Mouse (Mus musculus) heart, embryonic 14.5 days (tissue): Measurements from ENCODE around the gene Hist1h2ab. TPM values are rescaled to one million over a fixed set of nuclear protein-coding genes. Genes with fewer than 3 reads are reported as not detected.
"Not testable (repeated sequence)": the region's sequence is repeated elsewhere in the genome, so short reads cannot be mapped to it uniquely, and the experiment has no call there.

ENCODE experiments used
- ATAC-seq: fragments of 200-750 bp; cut with Nextera tagmentation; 2 replicates; pipeline ENCODE4 v1.8.0; 2017; ENCODE audit warnings: low read depth, moderate TSS enrichment; ENCODE audit not compliant: insufficient number of reproducible peaks, insufficient read depth, low FRiP score
- H3K27ac ChIP-seq, 2 experiments: fragments of 200-500 bp in 1 of 2; fragments of 300-500 bp in 1 of 2; sonication (generic) in 1 of 2; replicated peaks in 1 of 2; 2 replicates each; pipeline ENCODE4 v1.5.1; 2012 to 2014; ENCODE audit warnings: low read depth in 2 of 2, low read length in 2 of 2, control low read depth in 1 of 2, mild to moderate bottlenecking in 1 of 2, mixed read lengths in 1 of 2; ENCODE audit not compliant: control insufficient read depth in 1 of 2, insufficient read depth in 1 of 2
- H3K27me3 ChIP-seq: fragments of 300-500 bp; sonication (generic); 2 replicates; pipeline ENCODE4 v1.6.1; 2014; ENCODE audit warnings: mild to moderate bottlenecking, low read length, control low read depth; ENCODE audit not compliant: control insufficient read depth, insufficient read depth
- H3K36me3 ChIP-seq: fragments of 300-500 bp; sonication (generic); 2 replicates; pipeline ENCODE4 v1.6.1; 2014; ENCODE audit warnings: mild to moderate bottlenecking, control low read depth, low read length, mixed read lengths; ENCODE audit not compliant: control insufficient read depth, insufficient read depth
- H3K4me1 ChIP-seq, 2 experiments: fragments of 200-500 bp in 1 of 2; fragments of 300-500 bp in 1 of 2; sonication (generic) in 1 of 2; 2 replicates each; pipeline ENCODE4 v1.6.1; 2012 to 2014; ENCODE audit warnings: low read length in 2 of 2, control low read depth in 1 of 2, mixed read lengths in 1 of 2; ENCODE audit not compliant: control insufficient read depth in 2 of 2, insufficient read depth in 2 of 2
- H3K4me2 ChIP-seq: fragments of 300-500 bp; sonication (generic); 2 replicates; pipeline ENCODE4 v1.6.1; 2014; ENCODE audit warnings: mild to moderate bottlenecking, low read length
- H3K4me3 ChIP-seq, 2 experiments: fragments of 200-500 bp in 1 of 2; fragments of 300-500 bp in 1 of 2; sonication (generic) in 1 of 2; 2 replicates each; pipeline ENCODE4 v1.5.1; 2012 to 2014; ENCODE audit warnings: low read length in 2 of 2, mild to moderate bottlenecking in 2 of 2, control low read depth in 1 of 2, low read depth in 1 of 2, moderate library complexity in 1 of 2; ENCODE audit not compliant: control insufficient read depth in 1 of 2, insufficient read depth in 1 of 2
- H3K9ac ChIP-seq: fragments of 300-500 bp; sonication (generic); 2 replicates; pipeline ENCODE4 v1.6.1; 2014; ENCODE audit warnings: mild to moderate bottlenecking, low read length
- H3K9me3 ChIP-seq: fragments of 300-500 bp; sonication (generic); 2 replicates; pipeline ENCODE4 v1.6.1; 2016; ENCODE audit warnings: low read length, control low read depth; ENCODE audit not compliant: control insufficient read depth
- WGBS: fragments of 180-500 bp; shearing (Covaris S2); extraction: QIAGEN DNeasy Blood & Tissue Kit; methylation state at CpG from one replicate; pipeline ENCODE4 v1.1.7; 2014; 5-methylcytosine and 5-hydroxymethylcytosine counted together
- polyA plus RNA-seq: library from polyadenylated mRNA; unstranded; fragments of >200 nt; fragmentation: Nextera tagmentation; extraction: Ambion mirVana; gene quantifications from 2 replicates; pipeline ENCODE4 v1.2.1, GENCODE M21; 2014

Hist1h2ab gene
- polyA plus RNA-seq = 14.5 and 14.6 TPM in 2 replicates

- 0 out of 2 replicates have a peak, but pooled peaks have one; percentile 20 for ATAC-seq
- H3K36me3 ChIP-seq, H3K9me3 ChIP-seq, H3K27me3 ChIP-seq: not testable (repeated sequence)
- under 1% methylated on average over 29 of the region's 47 CpGs for WGBS
- Histone ChIP-seq H3K9ac (peak within 1 kb of the TSS; percentile 73), H3K4me3 (peak within 1 kb of the TSS; percentile 41 to 51), H3K4me2 (peak within 1 kb of the TSS; percentile 70), H3K27ac (peak within 1 kb of the TSS; percentile 93 to 94), H3K4me1 (peaks cover 0 to 21% of the 10 kb centered on the region in 2 experiments; a peak in 2 of 4 replicates)
Measured at GRCm38 (mm10) chr13:23750839-23751477, at the start of gene Hist1h2ab. Gene Hist1h2ab, plus strand, starts transcription at chr13:23751126.

GRCm38 (mm10) chr13:23702220-23702619 is 48.7 kb upstream of the Hist1h2ab start:
- no peaks in the 10 kb centered on the region for H3K9me3 ChIP-seq
- ATAC-seq = no peak
- 77% methylated on average over 4 of the region's 4 CpGs for WGBS

GRCm38 (mm10) chr13:23702801-23703200 is 48.1 kb upstream of the Hist1h2ab start:
- not testable (repeated sequence) for H3K36me3 ChIP-seq, H3K4me3 ChIP-seq, H3K27me3 ChIP-seq, ATAC-seq, H3K9ac ChIP-seq, H3K4me1 ChIP-seq, H3K27ac ChIP-seq, H3K4me2 ChIP-seq, H3K9me3 ChIP-seq
- 58% methylated on average over 2 of the region's 2 CpGs for WGBS

More at GRCm38 (mm10) chr13:23702220-23702619, 48.7 kb upstream of the Hist1h2ab start:
- H3K4me3 ChIP-seq = no peak overlapping the region
- no peak overlapping the region for H3K4me2 ChIP-seq
- no peaks in the 10 kb centered on the region for H3K36me3 ChIP-seq
- H3K9ac ChIP-seq = no peak overlapping the region
- no peaks in the 10 kb centered on the region for H3K27me3 ChIP-seq
- 0 out of 4 replicates have a peak, but pooled peaks cover 0 to 3% of the 10 kb centered on the region in 2 experiments for H3K4me1 ChIP-seq
- H3K27ac ChIP-seq = no peak overlapping the region

GRCm38 (mm10) chr13:23705751-23706356 is 45.1 kb upstream of the Hist1h2ab start:
- Histone ChIP-seq H3K9me3 (no peaks in the 10 kb centered on the region), H3K27ac (no peak overlapping the region), H3K4me1 (peaks cover 7 to 18% of the 10 kb centered on the region in 2 experiments), H3K36me3 (no peaks in the 10 kb centered on the region), H3K4me2 (no peak overlapping the region), H3K4me3 (no peak overlapping the region), H3K9ac (no peak overlapping the region), H3K27me3 (no peaks in the 10 kb centered on the region)
- no peak for ATAC-seq
- WGBS = 80% methylated on average over 7 of the region's 7 CpGs

GRCm38 (mm10) chr13:23706771-23707170 is 44.2 kb upstream of the Hist1h2ab start:
- Histone ChIP-seq H3K4me3 (no peak overlapping the region), H3K27me3 (no peaks in the 10 kb centered on the region), H3K9me3 (no peaks in the 10 kb centered on the region), H3K9ac (no peak overlapping the region), H3K36me3 (no peaks in the 10 kb centered on the region), H3K4me1 (peaks cover 7 to 15% of the 10 kb centered on the region in 2 experiments), H3K4me2 (no peak overlapping the region), H3K27ac (no peak overlapping the region)
- 92% methylated on average over 12 of the region's 12 CpGs for WGBS
- no peak for ATAC-seq

GRCm38 (mm10) chr13:23708041-23708440 is 42.9 kb upstream of the Hist1h2ab start:
- H3K27me3 ChIP-seq = no peaks in the 10 kb centered on the region
- WGBS = 76% methylated on average over 4 of the region's 4 CpGs
- H3K9ac ChIP-seq = no peak overlapping the region
- no peak overlapping the region for H3K4me2 ChIP-seq
- no peaks in the 10 kb centered on the region for H3K9me3 ChIP-seq
- peak overlapping the region; percentile 46 to 59 for H3K27ac ChIP-seq
- ATAC-seq = no peak
- peaks cover 7 to 15% of the 10 kb centered on the region in 2 experiments for H3K4me1 ChIP-seq
- no peaks in the 10 kb centered on the region for H3K36me3 ChIP-seq
- no peak overlapping the region for H3K4me3 ChIP-seq

- peak overlapping the region in 1 of 2 experiments; percentile 59; a peak in 2 of 4 replicates for H3K27ac ChIP-seq
- H3K4me2 ChIP-seq = no peak overlapping the region
- 47% methylated on average over 4 of the region's 4 CpGs for WGBS
Measured at GRCm38 (mm10) chr13:23708654-23709053, 42.3 kb upstream of the Hist1h2ab start.

More at GRCm38 (mm10) chr13:23708654-23709053, 42.3 kb upstream of the Hist1h2ab start:
- Histone ChIP-seq H3K4me1 (peaks cover 7 to 15% of the 10 kb centered on the region in 2 experiments), H3K4me3 (no peak overlapping the region), H3K9ac (no peak overlapping the region), H3K27me3 (no peaks in the 10 kb centered on the region), H3K36me3 (no peaks in the 10 kb centered on the region), H3K9me3 (no peaks in the 10 kb centered on the region)
- no peak for ATAC-seq
